Mouse (Mus musculus) neural tube, embryonic 15.5 days (tissue): ENCODE data around the gene Fbxl17. TPM values are rescaled to one million over a fixed set of nuclear protein-coding genes. Genes with fewer than 3 reads are reported as not detected.

Experiments used
- ATAC-seq: fragments of 200-750 bp; cut with Nextera tagmentation; 2 replicates; pipeline ENCODE4 v1.8.0; 2017; ENCODE audit warnings: mild to moderate bottlenecking, moderate TSS enrichment, moderate library complexity; ENCODE audit not compliant: low FRiP score
- H3K27ac ChIP-seq: fragments of 300-500 bp; sonication (generic); replicated peaks from 2 replicates; pipeline ENCODE4 v1.5.1; 2015; ENCODE audit warnings: mild to moderate bottlenecking, inconsistent platforms
- H3K27me3 ChIP-seq: fragments of 300-500 bp; sonication (generic); replicated peaks from 2 replicates; pipeline ENCODE4 v1.6.1; 2015; ENCODE audit warnings: inconsistent platforms
- H3K36me3 ChIP-seq: fragments of 300-500 bp; sonication (generic); 2 replicates; pipeline ENCODE4 v1.6.1; 2015; ENCODE audit warnings: inconsistent platforms
- H3K4me1 ChIP-seq: fragments of 300-500 bp; sonication (generic); 2 replicates; pipeline ENCODE4 v1.6.1; 2015; ENCODE audit warnings: inconsistent platforms
- H3K4me2 ChIP-seq: fragments of 300-500 bp; sonication (generic); 2 replicates; pipeline ENCODE4 v1.6.1; 2015; ENCODE audit warnings: inconsistent platforms, mild to moderate bottlenecking, moderate library complexity
- H3K4me3 ChIP-seq: fragments of 300-500 bp; sonication (generic); replicated peaks from 2 replicates; pipeline ENCODE4 v1.5.1; 2015; ENCODE audit warnings: mild to moderate bottlenecking, inconsistent platforms
- H3K9ac ChIP-seq: fragments of 300-500 bp; sonication (generic); replicated peaks from 2 replicates; pipeline ENCODE4 v1.6.1; 2015; ENCODE audit warnings: mild to moderate bottlenecking, inconsistent platforms
- H3K9me3 ChIP-seq: fragments of 300-500 bp; sonication (generic); replicated peaks from 2 replicates; pipeline ENCODE4 v1.6.1; 2016; ENCODE audit warnings: inconsistent platforms
- whole genome bisulfite sequencing: fragments of 180-500 bp; shearing (Covaris S2); methylation state at CpG from one replicate; pipeline ENCODE4 v1.1.7; 2015; ENCODE audit warnings: mixed read lengths; 5-methylcytosine and 5-hydroxymethylcytosine counted together
- polyA plus RNA-seq: library from polyadenylated mRNA; unstranded; fragments of >200 nt; fragmentation: Nextera tagmentation; extraction: Ambion mirVana; gene quantifications from 2 replicates; pipeline ENCODE4 v1.2.1, GENCODE M21; 2015

The Fbxl17 gene
- polyA plus RNA-seq, 1 experiment from 2014 or later = 12.1 TPM

GRCm38 (mm10) chr17:63322846-63323245 lies 177.0 kb downstream of the Fbxl17 start:
- Histone ChIP-seq H3K4me1 (peaks cover 9% of the 10 kb centered on the region), H3K9me3 (no peaks in the 10 kb centered on the region), H3K36me3 (no peaks in the 10 kb centered on the region), H3K4me2 (no peak overlapping the region), H3K27ac (no peak overlapping the region), H3K4me3 (no peak overlapping the region), H3K9ac (no peak overlapping the region), H3K27me3 (no peaks in the 10 kb centered on the region)
- 0 out of 2 replicates have a peak, but pooled peaks have one; percentile 20 for ATAC-seq
- 92% methylated on average over 7 of the region's 7 CpGs for WGBS

- Histone ChIP-seq H3K9ac (no peak overlapping the region), H3K4me3 (no peak overlapping the region), H3K9me3 (no peaks in the 10 kb centered on the region), H3K27ac (no peak overlapping the region), H3K4me1 (peaks cover 9% of the 10 kb centered on the region), H3K27me3 (no peaks in the 10 kb centered on the region), H3K4me2 (no peak overlapping the region), H3K36me3 (no peaks in the 10 kb centered on the region)
- ATAC-seq = no peak
- 38% methylated on average over 5 of the region's 5 CpGs for WGBS
Measured at GRCm38 (mm10) chr17:63321290-63321689, 178.5 kb downstream of the Fbxl17 start.

- H3K36me3 ChIP-seq = no peaks in the 10 kb centered on the region
- H3K27me3 ChIP-seq = no peaks in the 10 kb centered on the region
- no peak overlapping the region for H3K4me2 ChIP-seq
- no peak overlapping the region for H3K9ac ChIP-seq
- no peak overlapping the region for H3K27ac ChIP-seq
- WGBS = 58% methylated on average over 7 of the region's 7 CpGs
- ATAC-seq = 0 out of 2 replicates have a peak, but pooled peaks have one; percentile 37
- H3K9me3 ChIP-seq = no peaks in the 10 kb centered on the region
- peaks cover 9% of the 10 kb centered on the region for H3K4me1 ChIP-seq
- no peak overlapping the region for H3K4me3 ChIP-seq
Measured at GRCm38 (mm10) chr17:63317518-63317917, 182.3 kb downstream of the Fbxl17 start.

- Histone ChIP-seq H3K4me2 (no peak overlapping the region), H3K4me1 (no peaks in the 10 kb centered on the region), H3K4me3 (no peak overlapping the region), H3K27ac (0 out of 2 replicates have a peak overlapping the region, but pooled peaks have one; percentile 9), H3K27me3 (no peaks in the 10 kb centered on the region), H3K9me3 (no peaks in the 10 kb centered on the region), H3K36me3 (no peaks in the 10 kb centered on the region), H3K9ac (no peak overlapping the region)
- 78% methylated on average over 12 of the region's 12 CpGs for WGBS
- ATAC-seq = no peak
Measured at GRCm38 (mm10) chr17:63315646-63316480, 184.0 kb downstream of the Fbxl17 start.

GRCm38 (mm10) chr17:63312804-63313203 lies 187.0 kb downstream of the Fbxl17 start:
- H3K4me2 ChIP-seq = no peak overlapping the region
- H3K4me3 ChIP-seq = no peak overlapping the region
- no peak overlapping the region for H3K27ac ChIP-seq
- no peak for ATAC-seq
- no peaks in the 10 kb centered on the region for H3K9me3 ChIP-seq
- WGBS = 93% methylated on average over 3 of the region's 3 CpGs
- H3K36me3 ChIP-seq = no peaks in the 10 kb centered on the region
- peaks cover 6% of the 10 kb centered on the region; the same call in 1 of the 2 replicates for H3K4me1 ChIP-seq
- H3K27me3 ChIP-seq = no peaks in the 10 kb centered on the region
- no peak overlapping the region for H3K9ac ChIP-seq

GRCm38 (mm10) chr17:63312330-63312729 lies 187.5 kb downstream of the Fbxl17 start:
- H3K4me2 ChIP-seq = no peak overlapping the region
- no peaks in the 10 kb centered on the region for H3K36me3 ChIP-seq
- H3K9me3 ChIP-seq = no peaks in the 10 kb centered on the region
- H3K27me3 ChIP-seq = no peaks in the 10 kb centered on the region
- no peak overlapping the region for H3K4me3 ChIP-seq
- peaks cover 9% of the 10 kb centered on the region; the same call in 1 of the 2 replicates for H3K4me1 ChIP-seq
- no peak overlapping the region for H3K9ac ChIP-seq
- no peak overlapping the region for H3K27ac ChIP-seq
- 86% methylated on average over 10 of the region's 10 CpGs for whole genome bisulfite sequencing
- no peak for ATAC-seq

GRCm38 (mm10) chr17:63311613-63312012 lies 188.2 kb downstream of the Fbxl17 start:
- Histone ChIP-seq H3K4me2 (no peak overlapping the region), H3K4me3 (no peak overlapping the region), H3K27me3 (no peaks in the 10 kb centered on the region), H3K9me3 (no peaks in the 10 kb centered on the region), H3K27ac (no peak overlapping the region), H3K4me1 (peaks cover 9% of the 10 kb centered on the region; the same call in 1 of the 2 replicates), H3K36me3 (no peaks in the 10 kb centered on the region), H3K9ac (no peak overlapping the region)
- no peak for ATAC-seq
- WGBS = 92% methylated on average over 3 of the region's 3 CpGs

- Histone ChIP-seq H3K36me3 (no peaks in the 10 kb centered on the region), H3K4me1 (peaks cover 18% of the 10 kb centered on the region), H3K4me3 (no peak overlapping the region), H3K9me3 (no peaks in the 10 kb centered on the region), H3K27me3 (no peaks in the 10 kb centered on the region), H3K9ac (no peak overlapping the region), H3K4me2 (no peak overlapping the region), H3K27ac (no peak overlapping the region)
- ATAC-seq = no peak
- 59% methylated on average over 3 of the region's 3 CpGs for WGBS
Measured at GRCm38 (mm10) chr17:63310021-63310420, 189.8 kb downstream of the Fbxl17 start.

GRCm38 (mm10) chr17:63303862-63304261 lies 196.0 kb downstream of the Fbxl17 start:
- H3K36me3 ChIP-seq = no peaks in the 10 kb centered on the region
- H3K4me2 ChIP-seq = no peak overlapping the region
- H3K9me3 ChIP-seq = no peaks in the 10 kb centered on the region
- no peak for ATAC-seq
- peaks cover 31% of the 10 kb centered on the region for H3K4me1 ChIP-seq
- H3K27ac ChIP-seq = no peak overlapping the region
- no peaks in the 10 kb centered on the region for H3K27me3 ChIP-seq
- WGBS = 54% methylated on average over 4 of the region's 4 CpGs
- no peak overlapping the region for H3K9ac ChIP-seq
- no peak overlapping the region for H3K4me3 ChIP-seq

GRCm38 (mm10) chr17:63301822-63302393 lies 197.9 kb downstream of the Fbxl17 start:
- Histone ChIP-seq H3K4me3 (no peak overlapping the region), H3K27ac (no peak overlapping the region), H3K27me3 (no peaks in the 10 kb centered on the region), H3K36me3 (no peaks in the 10 kb centered on the region), H3K9me3 (no peaks in the 10 kb centered on the region), H3K4me2 (no peak overlapping the region), H3K4me1 (peaks cover 29% of the 10 kb centered on the region), H3K9ac (no peak overlapping the region)
- ATAC-seq = no peak
- 39% methylated on average over 12 of the region's 12 CpGs for WGBS

GRCm38 (mm10) chr17:63295471-63295870 lies 204.3 kb downstream of the Fbxl17 start:
- WGBS = 51% methylated on average over 2 of the region's 2 CpGs
- no peaks in the 10 kb centered on the region for H3K27me3 ChIP-seq
- H3K9me3 ChIP-seq = no peaks in the 10 kb centered on the region
- no peak overlapping the region for H3K27ac ChIP-seq
- no peak for ATAC-seq
- H3K36me3 ChIP-seq = no peaks in the 10 kb centered on the region
- H3K9ac ChIP-seq = no peak overlapping the region
- H3K4me2 ChIP-seq = no peak overlapping the region
- H3K4me3 ChIP-seq = no peak overlapping the region
- no peaks in the 10 kb centered on the region for H3K4me1 ChIP-seq

GRCm38 (mm10) chr17:63294961-63295360 lies 204.9 kb downstream of the Fbxl17 start:
- no peak overlapping the region for H3K4me3 ChIP-seq
- no peaks in the 10 kb centered on the region for H3K9me3 ChIP-seq
- H3K4me2 ChIP-seq = no peak overlapping the region
- no peaks in the 10 kb centered on the region for H3K4me1 ChIP-seq
- 49% methylated on average over 3 of the region's 3 CpGs for WGBS
- no peaks in the 10 kb centered on the region for H3K27me3 ChIP-seq
- no peaks in the 10 kb centered on the region for H3K36me3 ChIP-seq
- no peak for ATAC-seq
- H3K9ac ChIP-seq = no peak overlapping the region
- H3K27ac ChIP-seq = no peak overlapping the region
